Mouse (Mus musculus) urinary bladder, postnatal 25 days (tissue): ENCODE data around the gene Fmnl2.

Source experiments
- DNase-seq: peaks from one replicate; pipeline ENCODE4 v3.0.0; 2022; ENCODE audit warnings: low spot score

Fmnl2 gene

GRCm38 (mm10) chr2:52864635-52865034 lies 7.0 kb downstream of the Fmnl2 start:
- DNase-seq = no peak

- no peak for DNase-seq
These were observed 8.5 kb downstream of the Fmnl2 start for GRCm38 (mm10) chr2:52866151-52866550.

- DNase-seq = no peak
These were observed 10.1 kb downstream of the Fmnl2 start for GRCm38 (mm10) chr2:52867781-52868180.

- DNase-seq = no peak
These were observed 10.5 kb downstream of the Fmnl2 start for GRCm38 (mm10) chr2:52868181-52868580.

GRCm38 (mm10) chr2:52872636-52873035 lies 15.0 kb downstream of the Fmnl2 start:
- DNase-seq = no peak

GRCm38 (mm10) chr2:52873276-52874063 lies 15.8 kb downstream of the Fmnl2 start:
- DNase-seq = no peak

GRCm38 (mm10) chr2:52874721-52875120 lies 17.1 kb downstream of the Fmnl2 start:
- DNase-seq = no peak

GRCm38 (mm10) chr2:52875801-52876200 lies 18.1 kb downstream of the Fmnl2 start:
- DNase-seq = no peak

- DNase-seq = no peak
These were observed 25.7 kb downstream of the Fmnl2 start for GRCm38 (mm10) chr2:52883401-52883800.

- no peak for DNase-seq
These were observed 26.4 kb downstream of the Fmnl2 start for GRCm38 (mm10) chr2:52884082-52884481.

GRCm38 (mm10) chr2:52885071-52885470 lies 27.4 kb downstream of the Fmnl2 start:
- no peak for DNase-seq

- DNase-seq = no peak
These were observed 29.6 kb downstream of the Fmnl2 start for GRCm38 (mm10) chr2:52887281-52887680.

- no peak for DNase-seq
These were observed 33.5 kb downstream of the Fmnl2 start for GRCm38 (mm10) chr2:52891115-52891514.

- no peak for DNase-seq
These were observed 34.1 kb downstream of the Fmnl2 start for GRCm38 (mm10) chr2:52891744-52892143.

GRCm38 (mm10) chr2:52894983-52895621 lies 37.4 kb downstream of the Fmnl2 start:
- peak; percentile 11 for DNase-seq

GRCm38 (mm10) chr2:52896995-52897394 lies 39.3 kb downstream of the Fmnl2 start:
- no peak for DNase-seq

- no peak for DNase-seq
These were observed 43.1 kb downstream of the Fmnl2 start for GRCm38 (mm10) chr2:52900780-52901179.

GRCm38 (mm10) chr2:52901300-52902013 lies 43.8 kb downstream of the Fmnl2 start:
- no peak for DNase-seq

- DNase-seq = no peak
These were observed 44.8 kb downstream of the Fmnl2 start for GRCm38 (mm10) chr2:52902456-52902855.

GRCm38 (mm10) chr2:52903228-52903963 lies 45.7 kb downstream of the Fmnl2 start:
- no peak for DNase-seq

GRCm38 (mm10) chr2:52904526-52904925 lies 46.9 kb downstream of the Fmnl2 start:
- no peak for DNase-seq

GRCm38 (mm10) chr2:52913311-52913710 lies 55.7 kb downstream of the Fmnl2 start:
- DNase-seq = no peak
